Mouse (Mus musculus) urinary bladder, adult 18-20 months (tissue): ENCODE data around the gene Atf3.
"Not testable (repeated sequence)": the region's sequence is repeated elsewhere in the genome, so short reads cannot be mapped to it uniquely, and the experiment has no call there.

Source experiments
- DNase-seq, 2 experiments: peaks; one replicate each; pipeline ENCODE4 v3.0.0; 2022; ENCODE audit warnings: low spot score in 2 of 2, mixed read lengths in 2 of 2

The Atf3 gene

GRCm38 (mm10) chr1:191150924-191151605 is 66.8 kb downstream of the Atf3 start:
- DNase-seq: no peak

GRCm38 (mm10) chr1:191149489-191149888 is 68.3 kb downstream of the Atf3 start:
- DNase-seq: not testable (repeated sequence)

- DNase-seq: no peak
These were observed 76.9 kb downstream of the Atf3 start for GRCm38 (mm10) chr1:191140983-191141382.

- DNase-seq: no peak
These were observed 78.9 kb downstream of the Atf3 start for GRCm38 (mm10) chr1:191138874-191139495.

GRCm38 (mm10) chr1:191138436-191138835 is 79.4 kb downstream of the Atf3 start:
- DNase-seq: no peak

- no peak for DNase-seq
These were observed 82.4 kb downstream of the Atf3 start for GRCm38 (mm10) chr1:191135406-191135805.

GRCm38 (mm10) chr1:191132934-191133333 is 84.9 kb downstream of the Atf3 start:
- DNase-seq: no peak

GRCm38 (mm10) chr1:191132240-191132639 is 85.6 kb downstream of the Atf3 start:
- no peak for DNase-seq

GRCm38 (mm10) chr1:191131692-191132091 is 86.1 kb downstream of the Atf3 start:
- DNase-seq: no peak

GRCm38 (mm10) chr1:191125811-191126638 is 91.8 kb downstream of the Atf3 start:
- peak; percentile 29 to 62 for DNase-seq

- no peak for DNase-seq
These were observed 93.6 kb downstream of the Atf3 start for GRCm38 (mm10) chr1:191124288-191124687.

- DNase-seq: no peak
These were observed 94.1 kb downstream of the Atf3 start for GRCm38 (mm10) chr1:191123696-191124095.

GRCm38 (mm10) chr1:191122744-191123143 is 95.1 kb downstream of the Atf3 start:
- DNase-seq: no peak
